Mouse (Mus musculus): Measurements from ENCODE around the gene Cdc25a. TPM values are rescaled to one million over a fixed set of nuclear protein-coding genes. Genes with fewer than 3 reads are reported as not detected.

The Cdc25a gene
- polyA plus RNA-seq, 1 experiment from 2014 or later = 30.8 TPM

GRCm38 (mm10) chr9:109892651-109893250 lies 17.4 kb downstream of the Cdc25a start:
- DNase-seq (ENCODE audit: low spot score) = peak; percentile 78

GRCm38 (mm10) chr9:109894413-109895090 lies 19.2 kb downstream of the Cdc25a start:
- peak; percentile 70 for DNase-seq (ENCODE audit: low spot score)

DNA sequence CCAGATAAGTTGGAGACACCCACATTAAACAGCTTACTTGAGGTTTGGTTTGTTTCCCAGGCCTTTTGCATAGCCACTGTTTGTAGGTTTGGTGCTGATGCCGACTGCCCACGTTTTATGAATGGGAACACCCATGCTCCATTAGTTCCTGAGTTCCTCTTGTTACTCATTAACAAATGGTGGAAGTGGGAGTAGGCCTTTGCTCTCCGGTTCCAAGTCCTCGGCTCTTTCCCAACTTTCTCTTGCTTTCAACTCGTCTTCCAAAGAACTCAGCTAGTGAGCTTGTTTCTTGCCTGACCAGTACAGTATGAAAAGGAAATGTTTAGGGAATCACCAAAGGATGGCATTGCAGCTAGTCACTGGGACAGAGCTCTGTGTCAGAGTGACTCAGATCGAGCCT lies 20.2 kb downstream of the Cdc25a start:
- no peak for DNase-seq (ENCODE audit: low spot score)

GRCm38 (mm10) chr9:109896253-109897150 lies 21.1 kb downstream of the Cdc25a start:
- no peak for DNase-seq (ENCODE audit: low spot score)

DNA sequence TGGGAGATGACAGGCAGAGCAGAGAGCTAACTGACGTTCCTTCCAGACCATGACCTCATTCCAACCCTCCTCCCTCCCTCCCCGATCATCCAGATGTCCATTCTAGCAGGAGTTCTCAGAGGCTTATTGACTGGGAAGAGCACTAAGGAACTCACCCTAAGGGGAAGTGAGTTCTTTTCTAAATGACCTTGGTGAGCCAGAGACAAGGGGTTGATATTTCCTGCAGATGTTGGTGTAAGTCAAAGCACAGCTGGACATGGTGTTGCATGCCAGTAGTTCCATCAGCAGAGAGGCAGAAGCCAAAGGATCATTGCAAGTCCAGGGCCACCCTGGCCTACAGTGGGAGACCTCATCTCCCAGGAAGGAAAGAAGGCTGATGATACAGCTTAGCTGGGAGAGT lies 22.6 kb downstream of the Cdc25a start:
- no peak for DNase-seq (ENCODE audit: low spot score)

DNA sequence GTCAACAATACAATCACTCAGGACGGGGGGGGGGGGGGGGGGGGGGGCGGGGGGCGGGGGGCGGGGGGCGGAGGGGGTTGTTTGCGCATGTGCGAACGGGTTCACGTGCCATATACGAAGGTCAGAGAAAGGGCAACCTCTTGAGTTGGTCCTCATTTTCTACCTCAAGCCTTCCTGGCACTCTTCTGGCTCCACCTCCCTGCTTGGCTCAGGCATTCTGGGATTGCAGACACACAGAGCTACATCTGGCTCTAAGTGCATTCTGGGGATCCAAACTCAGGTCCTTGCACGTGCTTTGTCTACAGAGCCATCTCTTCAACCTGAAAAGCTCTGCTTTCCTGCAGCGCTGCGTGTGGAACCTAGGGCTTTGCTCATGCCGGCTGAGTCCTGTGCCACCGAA lies 24.0 kb downstream of the Cdc25a start:
- no peak for DNase-seq (ENCODE audit: low spot score)

GRCm38 (mm10) chr9:109899774-109900173 lies 24.4 kb downstream of the Cdc25a start:
- DNase-seq (ENCODE audit: low spot score) = no peak

GRCm38 (mm10) chr9:109900604-109901003 lies 25.2 kb downstream of the Cdc25a start:
- no peak for DNase-seq (ENCODE audit: low spot score)

DNA sequence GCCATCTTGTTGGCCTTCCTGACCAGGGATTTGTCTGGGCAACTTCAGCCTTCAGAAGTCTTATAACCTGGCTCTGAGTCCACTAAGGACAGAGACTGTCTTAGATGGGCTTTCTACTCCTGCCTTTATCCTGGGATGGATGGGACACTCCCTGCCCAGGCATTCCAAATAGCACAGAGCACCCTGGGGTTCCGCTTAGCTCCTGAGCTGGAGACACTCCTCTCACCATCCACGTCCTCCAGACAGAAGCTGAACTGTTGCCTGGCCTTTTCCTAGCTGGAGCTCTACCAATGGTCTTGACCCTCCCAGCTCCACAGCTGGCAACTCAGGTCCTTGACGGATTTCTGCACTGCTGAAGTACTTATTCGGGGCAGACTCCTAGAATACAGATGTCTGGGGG lies 26.9 kb downstream of the Cdc25a start:
- DNase-seq (ENCODE audit: low spot score) = no peak

GRCm38 (mm10) chr9:109902740-109903139 lies 27.4 kb downstream of the Cdc25a start:
- DNase-seq (ENCODE audit: low spot score) = no peak

GRCm38 (mm10) chr9:109907300-109907699 lies 31.9 kb downstream of the Cdc25a start:
- no peak for DNase-seq (ENCODE audit: low spot score)

DNA sequence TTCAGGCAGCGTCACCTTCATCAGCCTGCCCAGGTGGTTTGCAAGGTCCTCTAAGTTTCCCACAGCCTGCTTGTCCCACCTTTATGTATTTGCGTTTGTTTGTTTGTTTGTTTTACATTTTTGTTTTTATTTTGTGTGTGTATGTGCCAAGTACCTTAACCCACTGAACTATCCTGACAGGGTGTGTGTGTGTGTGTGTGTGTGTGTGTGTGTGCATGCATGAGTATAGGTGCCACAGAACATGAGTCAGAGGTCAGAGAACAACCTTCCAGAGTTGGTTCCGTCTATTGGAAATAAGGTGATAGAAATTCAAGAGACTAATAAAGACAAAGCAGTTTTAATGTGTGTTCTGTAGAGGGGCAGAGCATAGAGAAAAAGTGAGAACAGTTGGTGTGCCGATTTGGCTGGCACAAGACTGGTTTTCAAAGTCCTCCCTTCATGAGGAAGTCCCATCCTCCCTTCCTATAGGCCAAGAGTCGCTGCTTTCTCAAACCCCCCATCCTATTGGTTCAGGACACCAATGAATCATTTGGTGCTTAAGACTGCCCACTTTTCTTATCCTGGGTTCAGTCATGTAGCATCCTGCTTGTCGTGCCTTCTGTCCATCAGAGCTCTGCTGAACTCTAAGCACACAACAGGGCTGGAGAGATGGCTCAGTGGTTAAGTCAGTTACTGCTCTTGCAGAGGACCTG lies 32.5 kb downstream of the Cdc25a start:
- peak; percentile 23 for DNase-seq (ENCODE audit: low spot score)

- DNase-seq (ENCODE audit: low spot score) = no peak
These were observed 33.7 kb downstream of the Cdc25a start for GRCm38 (mm10) chr9:109909102-109909501.

GRCm38 (mm10) chr9:109909926-109910325 lies 34.5 kb downstream of the Cdc25a start:
- no peak for DNase-seq (ENCODE audit: low spot score)

DNA sequence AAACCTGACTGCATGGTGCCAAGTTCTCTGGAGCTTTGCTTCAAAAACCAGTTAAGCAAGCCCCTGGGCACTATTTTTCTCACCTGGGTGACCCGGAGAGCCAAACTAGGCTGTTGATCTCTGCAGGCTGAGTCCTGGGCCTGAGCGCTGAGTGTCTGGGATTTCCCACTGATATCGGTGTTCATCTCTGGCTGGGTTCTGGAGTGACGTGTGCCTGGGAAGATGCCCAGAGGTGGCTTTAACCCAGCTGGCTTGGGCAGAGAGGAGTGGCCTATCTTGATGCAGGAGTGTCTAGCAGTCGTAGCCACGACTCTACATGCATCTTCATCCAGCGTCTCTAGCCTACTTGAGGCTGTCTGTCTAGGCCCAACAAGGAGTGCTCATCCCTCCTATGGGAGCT lies 36.4 kb downstream of the Cdc25a start:
- DNase-seq (ENCODE audit: low spot score) = no peak

DNA sequence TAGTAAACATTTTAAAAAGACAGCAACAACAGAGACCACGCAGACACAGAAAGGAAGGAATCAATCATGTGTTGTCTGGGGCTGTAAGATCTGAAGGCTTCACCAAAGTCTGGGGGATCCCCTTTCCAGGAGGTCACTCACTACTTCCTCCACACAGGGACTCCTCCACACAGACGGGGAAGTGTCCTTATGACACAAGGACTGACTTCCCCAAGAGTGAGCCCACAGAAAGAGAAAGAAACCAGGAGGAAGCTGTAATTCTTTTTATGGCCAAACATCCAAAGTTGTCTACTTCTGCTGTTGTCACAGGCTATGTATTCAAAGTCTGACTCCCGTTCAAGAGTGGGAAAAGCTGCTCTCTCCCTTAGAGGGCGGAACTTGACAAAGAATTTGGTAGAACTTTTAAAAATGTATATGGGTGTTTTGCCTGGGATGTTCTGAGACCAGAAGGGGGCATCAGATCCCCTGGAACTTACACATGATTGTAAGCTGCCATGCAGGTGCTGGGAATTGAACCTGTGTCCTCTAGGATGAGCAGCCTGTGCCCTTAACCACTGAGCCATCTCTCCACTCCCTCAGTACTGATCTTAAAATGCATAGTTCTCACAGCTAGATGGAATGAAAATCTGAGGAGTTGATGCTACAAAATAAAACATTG lies 39.0 kb downstream of the Cdc25a start:
- no peak for DNase-seq (ENCODE audit: low spot score)

DNA sequence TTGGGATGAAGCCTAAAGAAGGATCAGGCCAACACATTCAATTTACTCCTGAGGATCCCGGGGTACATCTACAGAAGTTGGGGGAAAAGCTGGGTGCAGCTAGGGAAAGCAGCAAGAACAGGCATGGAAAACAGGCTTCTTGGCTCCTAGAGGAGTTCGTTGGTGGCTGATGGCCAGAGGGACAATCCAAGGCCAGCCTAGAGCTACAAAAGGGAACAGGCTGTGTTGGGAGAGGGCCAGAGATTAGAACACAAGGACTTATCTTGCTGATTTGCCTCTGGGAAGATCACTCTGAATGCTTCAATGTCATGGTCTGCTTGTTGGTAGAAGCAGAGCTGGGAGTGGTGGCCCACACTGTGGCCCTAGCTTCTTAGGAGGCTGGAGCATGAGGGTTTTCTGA lies 42.6 kb downstream of the Cdc25a start:
- DNase-seq (ENCODE audit: low spot score) = no peak

DNA sequence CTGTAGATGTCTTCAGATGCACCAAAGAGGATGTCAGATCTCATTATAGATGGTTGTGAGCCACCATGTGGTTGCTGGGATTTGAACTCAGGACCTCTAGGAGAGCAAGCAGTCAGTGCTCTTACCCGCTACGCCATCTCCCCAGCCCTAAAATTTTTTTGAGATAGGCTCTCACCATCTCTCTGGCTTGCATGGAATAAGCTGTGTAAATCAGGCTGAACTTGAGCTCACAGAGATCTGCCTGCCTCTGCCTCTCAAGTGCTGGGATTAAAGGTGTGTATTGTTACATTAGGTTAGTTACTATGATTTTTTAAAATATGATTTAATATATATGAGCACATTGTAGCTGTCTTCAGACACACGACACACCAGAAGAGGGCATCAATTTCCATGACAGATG lies 53.8 kb downstream of the Cdc25a start:
- DNase-seq (ENCODE audit: low spot score) = no peak

GRCm38 (mm10) chr9:109930063-109930462 lies 54.7 kb downstream of the Cdc25a start:
- DNase-seq (ENCODE audit: low spot score) = no peak

- DNase-seq (ENCODE audit: low spot score) = peak; percentile 5
These were observed 55.4 kb downstream of the Cdc25a start for GRCm38 (mm10) chr9:109930752-109931151.
